Mouse (Mus musculus) stomach, postnatal 0 days (tissue): Measurements from ENCODE around the gene Tac4. TPM values are rescaled to one million over a fixed set of nuclear protein-coding genes. Genes with fewer than 3 reads are reported as not detected.

Experiments used
- ATAC-seq: fragments of 200-750 bp; cut with Nextera tagmentation; 2 replicates; pipeline ENCODE4 v1.8.0; 2017; ENCODE audit not compliant: low FRiP score, low TSS enrichment
- DNase-seq: peaks from one replicate; pipeline ENCODE4 v3.0.0-alpha.2; 2016; ENCODE audit warnings: low spot score
- H3K27ac ChIP-seq: fragments of 300-500 bp; sonication (generic); replicated peaks from 2 replicates; pipeline ENCODE4 v1.5.1; 2014; ENCODE audit warnings: mild to moderate bottlenecking, control low read depth
- H3K27me3 ChIP-seq: fragments of 300-500 bp; sonication (generic); 2 replicates; pipeline ENCODE4 v1.6.1; 2014; ENCODE audit warnings: low read length; ENCODE audit not compliant: control insufficient read depth, insufficient read depth
- H3K36me3 ChIP-seq: fragments of 300-500 bp; sonication (generic); 2 replicates; pipeline ENCODE4 v1.6.1; 2014; ENCODE audit warnings: low read length, mixed read lengths; ENCODE audit not compliant: control insufficient read depth, insufficient read depth
- H3K4me1 ChIP-seq: fragments of 300-500 bp; sonication (generic); replicated peaks from 2 replicates; pipeline ENCODE4 v1.6.1; 2014; ENCODE audit warnings: antibody characterized with exemption; ENCODE audit not compliant: control insufficient read depth, insufficient read depth
- H3K4me2 ChIP-seq: fragments of 300-500 bp; sonication (generic); replicated peaks from 2 replicates; pipeline ENCODE4 v1.6.1; 2014; ENCODE audit warnings: low read depth, mild to moderate bottlenecking, control low read depth, moderate library complexity
- H3K4me3 ChIP-seq: fragments of 300-500 bp; sonication (generic); 2 replicates; pipeline ENCODE4 v1.5.1; 2014; ENCODE audit warnings: low read depth, low read length, control low read depth
- H3K9ac ChIP-seq: fragments of 300-500 bp; sonication (generic); 2 replicates; pipeline ENCODE4 v1.6.1; 2014; ENCODE audit warnings: mild to moderate bottlenecking, low read length, control low read depth, mixed read lengths
- H3K9me3 ChIP-seq: fragments of 300-500 bp; sonication (generic); 2 replicates; pipeline ENCODE4 v1.6.1; 2016; ENCODE audit warnings: low read length; ENCODE audit not compliant: control insufficient read depth
- CTCF ChIP-seq: IDR thresholded peaks from 2 replicates; pipeline ENCODE4 v1.5.1; 2016; ENCODE audit warnings: antibody characterized with exemption, low read depth, mild to moderate bottlenecking, moderate library complexity
- EP300 ChIP-seq: optimal IDR thresholded peaks from 2 replicates; pipeline ENCODE3; 2016; ENCODE audit warnings: antibody characterized with exemption
- WGBS: fragments of 180-500 bp; shearing (Covaris S2); extraction: QIAGEN DNeasy Blood & Tissue Kit; methylation state at CpG from one replicate; pipeline ENCODE4 v1.1.7; 2014; 5-methylcytosine and 5-hydroxymethylcytosine counted together
- polyA plus RNA-seq: library from polyadenylated mRNA; unstranded; fragments of >200 nt; fragmentation: Nextera tagmentation; extraction: Ambion mirVana; gene quantifications from 2 replicates; pipeline ENCODE4 v1.2.1, GENCODE M21; 2015

The Tac4 gene
- polyA plus RNA-seq, 1 experiment from 2014 or later = 0.29 TPM

DNA sequence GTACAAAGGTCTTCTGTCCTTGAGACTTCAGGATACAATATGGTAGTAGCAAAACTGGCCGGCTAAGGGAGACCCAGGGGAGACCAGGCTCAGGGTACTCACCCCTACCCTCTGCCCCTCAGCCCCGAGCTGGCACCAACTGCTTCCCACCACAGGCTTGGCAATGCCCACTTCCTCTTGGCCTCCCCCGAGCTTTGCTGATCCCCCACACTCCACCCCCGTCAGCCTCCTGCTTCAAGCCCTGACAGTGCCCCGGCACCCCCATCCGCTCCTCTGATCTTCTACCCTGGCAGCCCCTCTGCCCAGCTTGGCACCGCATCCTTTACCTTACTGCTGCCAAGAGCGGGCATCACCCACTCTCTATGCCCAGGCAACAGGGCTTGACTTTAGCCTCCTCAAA, 7.2 kb upstream of the Tac4 start:
- H3K27ac ChIP-seq = no peak overlapping the region
- no peak for ATAC-seq
- H3K27me3 ChIP-seq = no peaks in the 10 kb centered on the region
- 85% methylated on average over 8 of the region's 8 CpGs for WGBS
- H3K9ac ChIP-seq = no peak overlapping the region
- no peak for TF ChIP-seq CTCF
- no peak for TF ChIP-seq EP300
- DNase-seq = no peak
- H3K36me3 ChIP-seq = no peaks in the 10 kb centered on the region
- no peak overlapping the region for H3K4me2 ChIP-seq
- H3K4me3 ChIP-seq = no peak overlapping the region
- no peaks in the 10 kb centered on the region for H3K4me1 ChIP-seq
- H3K9me3 ChIP-seq = no peaks in the 10 kb centered on the region

DNA sequence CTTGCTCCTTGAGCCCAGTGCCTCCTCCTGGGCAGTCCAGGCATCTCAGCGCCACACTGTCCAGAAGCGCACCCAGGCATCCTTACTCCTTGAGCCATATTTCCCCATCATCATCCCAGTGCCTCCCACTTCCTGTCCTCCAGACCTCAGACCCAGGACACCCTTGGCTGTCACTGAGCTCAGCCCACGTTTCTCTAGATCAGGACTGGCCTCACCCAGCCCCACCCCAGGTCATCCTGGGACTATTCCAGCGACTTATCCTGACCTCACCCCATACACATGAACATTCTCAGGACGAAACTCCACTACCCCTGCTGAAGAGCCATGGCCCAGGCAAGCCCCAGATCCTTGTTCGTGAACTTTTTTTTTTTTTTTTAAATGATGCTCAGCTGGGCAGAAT, 5.6 kb upstream of the Tac4 start:
- Histone ChIP-seq H3K9me3 (no peaks in the 10 kb centered on the region), H3K27ac (no peak overlapping the region), H3K4me2 (no peak overlapping the region), H3K4me1 (no peaks in the 10 kb centered on the region), H3K27me3 (no peaks in the 10 kb centered on the region), H3K9ac (no peak overlapping the region), H3K36me3 (no peaks in the 10 kb centered on the region), H3K4me3 (no peak overlapping the region)
- DNase-seq (no peak), ATAC-seq (no peak)
- TF ChIP-seq CTCF (0 out of 2 replicates have a peak, but pooled peaks have one; percentile 9), EP300 (no peak)
- WGBS = 67% methylated on average over 6 of the region's 6 CpGs

DNA sequence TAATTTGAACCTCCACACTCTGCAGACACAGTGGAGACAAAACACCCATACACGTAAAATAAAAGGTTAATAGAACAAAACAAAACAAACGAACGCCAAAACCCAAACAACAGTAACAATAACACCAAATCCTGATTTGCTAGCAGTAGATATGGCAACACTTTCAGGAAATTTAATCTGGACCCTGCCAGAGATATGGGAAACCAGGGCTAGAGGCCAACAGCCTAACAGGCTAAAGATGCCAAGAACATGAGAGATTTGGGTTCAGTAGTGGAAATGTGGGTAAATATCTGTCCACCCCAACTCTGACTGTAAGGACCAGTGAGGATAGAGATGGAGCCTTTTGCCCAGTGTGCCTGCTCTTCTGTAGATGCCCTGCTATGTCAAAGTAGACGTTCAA, 3.4 kb upstream of the Tac4 start:
- no peaks in the 10 kb centered on the region for H3K27me3 ChIP-seq
- no peak overlapping the region for H3K27ac ChIP-seq
- no peaks in the 10 kb centered on the region for H3K36me3 ChIP-seq
- no peak for TF ChIP-seq EP300
- no peak for TF ChIP-seq CTCF
- 37% methylated on average over 4 of the region's 4 CpGs for WGBS
- DNase-seq (no peak), ATAC-seq (no peak)
- H3K4me2 ChIP-seq = no peak overlapping the region
- no peak overlapping the region for H3K4me3 ChIP-seq
- H3K4me1 ChIP-seq = no peaks in the 10 kb centered on the region
- no peak overlapping the region for H3K9ac ChIP-seq
- H3K9me3 ChIP-seq = no peaks in the 10 kb centered on the region

DNA sequence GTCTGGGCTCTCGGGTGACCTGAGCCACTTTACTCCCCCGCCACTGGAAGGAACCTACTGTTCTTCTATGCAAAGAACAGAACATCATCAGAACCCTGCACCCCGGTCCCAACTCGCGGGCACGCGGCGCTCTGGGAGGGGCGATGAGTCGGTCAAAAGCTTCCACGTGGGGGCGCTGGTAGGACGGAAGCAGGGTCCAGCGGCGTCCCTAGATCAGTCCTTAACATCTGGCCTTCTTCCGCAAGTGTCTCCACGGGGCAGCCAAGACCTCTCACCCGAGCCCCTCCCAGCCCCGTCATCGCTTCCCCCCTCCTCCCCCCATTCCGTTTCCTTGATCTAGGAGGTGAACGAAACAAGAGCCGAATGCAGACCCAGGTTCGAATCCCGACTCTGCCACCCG, 2.8 kb upstream of the Tac4 start:
- TF ChIP-seq CTCF (peak; percentile 76), EP300 (no peak)
- Histone ChIP-seq H3K9me3 (no peaks in the 10 kb centered on the region), H3K36me3 (no peaks in the 10 kb centered on the region), H3K27ac (peak overlapping the region; percentile 73), H3K27me3 (no peaks in the 10 kb centered on the region), H3K4me3 (peak overlapping the region; percentile 51), H3K9ac (peak overlapping the region; percentile 68), H3K4me2 (peak overlapping the region; percentile 82), H3K4me1 (no peaks in the 10 kb centered on the region)
- ATAC-seq (peak; percentile 67), DNase-seq (peak; percentile 76)
- under 1% methylated on average over 23 of the region's 26 CpGs for WGBS

DNA sequence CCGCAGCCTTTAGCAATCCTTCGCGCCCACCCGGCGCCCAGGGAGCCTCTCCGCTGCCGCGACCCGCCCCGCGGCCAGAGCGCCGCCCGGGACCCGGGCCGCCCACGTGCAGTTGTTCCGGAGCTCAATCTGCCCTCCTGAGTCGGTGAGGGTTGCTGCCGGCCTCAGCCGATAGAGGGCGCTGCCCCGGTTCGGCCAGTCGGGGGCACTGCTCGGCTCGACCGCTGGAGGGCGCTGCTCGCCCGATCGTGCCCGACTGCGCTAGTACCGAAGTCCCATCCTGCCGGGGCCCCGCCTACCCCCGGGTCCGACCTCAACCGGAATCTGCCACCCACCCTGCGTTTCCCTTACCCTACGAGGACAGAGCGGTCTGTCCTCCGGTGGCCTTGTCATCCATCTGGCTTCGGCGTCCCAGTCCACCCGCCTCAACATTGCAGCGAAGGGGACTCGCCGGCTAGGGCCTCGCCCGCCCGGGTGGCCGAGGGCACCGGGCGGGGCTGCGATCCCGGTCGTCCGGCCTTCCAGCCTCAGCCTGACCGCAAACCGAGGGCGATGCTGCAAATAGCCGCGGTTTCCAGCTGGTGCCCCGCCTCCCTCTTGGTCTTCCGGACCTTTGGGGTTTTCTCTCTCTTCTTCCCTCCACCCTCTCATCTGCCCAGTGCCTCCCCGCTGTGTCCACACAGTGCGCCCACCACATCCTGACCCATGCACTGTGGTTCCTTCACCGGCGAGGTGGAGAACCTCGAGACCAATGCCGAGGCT, 2.1 kb upstream of the Tac4 start:
- Histone ChIP-seq H3K4me1 (no peaks in the 10 kb centered on the region), H3K27ac (peak overlapping the region; percentile 73), H3K4me3 (peak overlapping the region; percentile 51), H3K27me3 (no peaks in the 10 kb centered on the region), H3K36me3 (no peaks in the 10 kb centered on the region), H3K9ac (peak overlapping the region; percentile 68), H3K4me2 (peak overlapping the region; percentile 82), H3K9me3 (no peaks in the 10 kb centered on the region)
- WGBS = under 1% methylated on average over 71 of the region's 73 CpGs
- ATAC-seq = peak; percentile 83
- peak; percentile 94 for DNase-seq
- peak; percentile 99 for TF ChIP-seq CTCF
- TF ChIP-seq EP300 = no peak

DNA sequence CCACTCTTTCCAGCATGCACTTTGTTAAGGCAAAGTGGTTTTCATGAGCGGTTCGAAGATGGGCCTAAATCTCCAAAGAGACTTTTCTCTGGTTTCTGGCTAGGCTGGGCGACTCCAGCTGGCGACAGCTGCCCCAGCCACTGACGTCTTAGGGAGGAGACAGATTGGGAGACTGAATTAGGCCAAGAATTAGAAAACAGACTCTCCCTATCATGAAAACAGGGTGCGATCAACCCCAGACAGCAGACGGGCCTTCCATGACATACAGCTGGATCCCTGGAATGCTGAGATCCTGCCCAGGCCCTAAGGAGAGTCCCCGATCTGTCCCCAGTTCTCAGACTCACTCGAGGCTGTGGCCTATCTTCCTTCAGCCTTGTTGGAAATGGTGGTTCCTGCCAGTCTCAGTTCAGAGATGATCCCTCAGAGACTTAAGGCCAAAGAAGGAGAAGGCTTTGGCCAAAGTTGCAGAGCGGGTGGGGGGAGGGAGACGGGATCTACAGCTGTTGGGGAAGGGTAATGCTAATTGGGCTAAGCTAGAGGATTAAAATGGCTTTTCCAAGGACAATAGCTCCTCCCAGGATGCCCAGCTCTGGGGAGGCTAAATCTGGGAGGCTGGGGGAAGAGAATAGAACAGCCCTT, 2.6 kb downstream of the Tac4 start:
- Histone ChIP-seq H3K9ac (no peak overlapping the region), H3K27ac (peak overlapping the region; percentile 79), H3K4me2 (no peak overlapping the region), H3K4me1 (no peaks in the 10 kb centered on the region), H3K9me3 (no peaks in the 10 kb centered on the region), H3K36me3 (no peaks in the 10 kb centered on the region), H3K4me3 (no peak overlapping the region), H3K27me3 (no peaks in the 10 kb centered on the region)
- TF ChIP-seq CTCF (no peak), EP300 (no peak)
- DNase-seq = no peak
- WGBS = 34% methylated on average over 11 of the region's 11 CpGs
- peak; percentile 14; the same call in 1 of the 2 replicates for ATAC-seq
